Mouse (Mus musculus) embryo, embryonic 11.5 days (tissue): ENCODE results near the gene Dclre1c.

Source experiments
- DNase-seq: peaks from one replicate; pipeline ENCODE4 v3.0.0-alpha.2; 2012; ENCODE audit warnings: low read depth, low spot score

Dclre1c gene

GRCm38 (mm10) chr2:3474861-3475283 lies 50.9 kb downstream of the Dclre1c start, which contains the start of gene Suv39h2:
Gene Suv39h2, minus strand, starts transcription at chr2:3475031.
- peak; percentile 95 for DNase-seq

GRCm38 (mm10) chr2:3475746-3476251 lies 51.9 kb downstream of the Dclre1c start:
- DNase-seq, result no peak

- no peak for DNase-seq
Observed at GRCm38 (mm10) chr2:3480239-3480638, 56.3 kb downstream of the Dclre1c start.

DNA sequence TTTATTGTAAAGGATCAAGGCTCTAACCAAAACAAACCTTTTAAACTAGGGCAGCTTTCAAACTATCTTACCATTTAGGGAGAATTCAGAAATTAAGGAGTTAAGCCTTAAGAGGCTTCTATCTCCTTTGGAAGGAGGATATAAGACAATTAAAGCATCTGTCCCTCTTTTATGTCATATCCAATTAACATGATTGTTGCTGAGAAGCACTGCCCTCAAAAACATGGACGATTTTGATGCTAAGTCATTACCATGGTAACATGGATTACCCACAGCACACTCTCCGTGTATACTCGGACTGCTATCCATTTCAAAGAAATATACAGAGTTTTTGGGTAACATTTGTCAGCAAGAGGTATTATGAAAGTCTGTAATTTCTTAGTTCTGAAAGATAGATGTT lies 65.9 kb downstream of the Dclre1c start:
- DNase-seq, result no peak

DNA sequence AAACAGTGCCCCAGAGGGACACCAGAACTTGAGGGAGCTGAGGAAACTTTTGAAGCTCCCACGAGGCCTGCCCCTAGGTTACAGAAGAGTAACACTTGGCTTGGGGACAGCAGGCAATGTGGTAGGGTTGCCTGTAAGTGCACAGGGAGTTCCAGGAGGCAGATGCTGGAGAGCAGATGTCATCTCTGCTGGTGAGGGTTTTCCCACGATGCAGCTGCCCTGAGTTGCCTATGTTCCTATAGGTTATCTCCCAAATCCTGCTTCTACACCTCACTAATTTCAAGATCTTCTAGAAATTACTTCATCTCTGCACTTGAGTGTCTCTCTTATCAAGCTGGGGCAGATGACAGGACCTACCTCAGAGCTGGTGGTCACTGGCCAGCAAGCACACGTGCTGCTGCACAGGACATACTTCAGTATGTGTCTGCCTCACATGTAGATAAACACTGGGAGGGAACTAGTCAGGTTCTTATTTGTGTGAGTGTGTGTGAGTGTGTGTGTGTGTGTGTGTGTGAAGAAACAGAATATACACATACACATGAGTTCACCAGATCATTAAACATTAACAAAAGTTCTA lies 70.0 kb downstream of the Dclre1c start:
- no peak for DNase-seq

DNA sequence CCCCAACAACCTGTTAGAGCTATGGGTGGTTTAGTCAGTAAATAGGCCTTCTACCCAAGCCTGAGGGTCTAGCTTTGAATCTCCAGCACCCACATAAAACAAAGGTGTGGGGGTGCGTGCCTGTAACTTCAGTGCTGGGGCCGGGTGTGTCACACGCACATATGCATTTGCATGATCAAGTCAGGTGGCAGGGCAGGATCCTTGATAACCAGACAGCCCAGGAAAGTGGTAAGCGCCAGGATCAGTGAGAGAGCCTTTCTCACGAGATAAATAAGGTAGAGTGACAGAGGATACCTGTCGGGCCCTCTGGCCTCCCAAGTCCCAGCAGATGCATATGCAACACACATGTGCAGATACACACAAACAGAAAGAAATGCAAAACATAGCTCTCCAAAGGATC lies 75.6 kb downstream of the Dclre1c start:
- no peak for DNase-seq

DNA sequence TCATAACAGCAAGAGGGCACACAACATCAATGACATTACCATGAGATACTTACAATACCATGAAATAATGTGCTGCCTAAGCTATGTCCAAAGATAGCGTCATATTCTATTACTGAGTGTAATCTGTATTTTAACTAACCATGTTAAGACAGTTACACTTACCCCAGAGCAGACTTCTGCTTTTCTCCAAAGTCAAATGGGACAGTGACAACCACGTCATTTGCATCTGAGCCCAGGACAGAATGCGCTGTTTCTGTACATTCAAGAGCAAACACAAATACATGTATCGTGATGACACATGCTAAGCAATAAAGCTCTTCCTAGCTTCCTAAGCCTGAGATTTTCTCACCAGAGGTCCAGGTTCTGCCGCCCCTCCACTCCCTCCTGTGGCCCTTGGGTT lies 77.0 kb downstream of the Dclre1c start:
- no peak for DNase-seq

- peak; percentile 22 for DNase-seq
Observed at GRCm38 (mm10) chr2:3512076-3512475, 88.1 kb downstream of the Dclre1c start.

DNA sequence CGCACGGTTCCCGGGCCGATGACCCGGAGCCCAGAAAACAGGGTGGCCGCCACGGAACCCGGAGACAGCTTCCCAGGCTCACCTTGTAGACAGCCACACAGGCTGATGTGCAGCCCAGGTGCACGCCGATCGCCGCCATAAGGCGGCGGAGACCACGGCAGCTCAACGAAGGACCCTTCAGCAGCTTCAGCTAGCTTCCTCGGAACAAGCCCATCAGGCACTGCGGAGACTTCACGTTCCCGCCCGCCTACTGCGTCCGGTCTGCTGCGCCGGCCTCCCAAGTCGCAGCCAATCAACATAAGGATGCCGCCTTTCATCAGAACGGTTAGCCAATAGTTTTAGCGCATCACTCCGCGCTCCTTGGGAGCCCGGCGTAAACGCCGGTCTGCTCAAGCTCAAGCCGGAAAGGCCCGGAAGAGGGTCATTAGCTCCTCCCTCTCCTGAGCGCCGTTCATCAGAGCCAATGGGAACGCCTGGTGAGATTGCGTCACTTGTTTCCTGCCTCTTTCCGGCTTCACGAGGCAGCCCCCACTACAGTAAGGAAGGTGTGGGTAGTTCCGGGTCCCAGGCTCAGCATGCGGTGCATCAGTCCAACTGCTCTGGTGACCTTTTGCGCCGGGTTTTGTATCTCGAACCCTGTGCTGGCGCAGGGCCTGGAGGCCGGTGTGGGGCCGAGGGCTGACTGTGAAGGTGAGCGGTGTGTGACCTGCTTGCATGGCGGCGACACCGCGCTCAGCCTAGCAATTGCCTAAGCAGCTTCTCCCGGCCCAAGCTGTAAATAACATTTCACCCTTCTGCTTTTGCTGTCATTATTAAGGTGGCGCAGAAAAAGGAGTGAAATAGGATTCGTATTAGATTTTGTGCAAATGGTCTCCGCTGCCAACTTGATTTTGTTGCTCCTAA lies 88.9 kb downstream of the Dclre1c start, which contains the start of the genes Gm45902, Hspa14 and Cdnf:
Gm45902 (minus strand) TSS at position 239 of the 903 bp plus-strand sequence.
Hspa14 (minus strand) TSS at position 263 of the 903 bp plus-strand sequence.
Cdnf (plus strand) TSS at position 479 of the 903 bp plus-strand sequence.
- DNase-seq, result peak; percentile 95
